Mouse (Mus musculus) embryonic facial prominence, embryonic 10.5 days (tissue): ENCODE measurements at regions not wholly inside any gene's neighbourhood (a gene's known extent, or its start where the extent isn't known, plus 50 kb on each side); places are given as distances from the start of the nearest gene placed in this dataset.

Experiments
- DNase-seq: peaks from one replicate; pipeline ENCODE4 v3.0.0-alpha.2; 2017; ENCODE audit warnings: low spot score
- H3K27ac ChIP-seq: fragments of 300-500 bp; sonication (generic); replicated peaks from 2 replicates; pipeline ENCODE4 v1.5.1; 2016; ENCODE audit warnings: mild to moderate bottlenecking
- H3K27me3 ChIP-seq: fragments of 300-500 bp; sonication (generic); replicated peaks from 2 replicates; pipeline ENCODE4 v1.6.1; 2016; ENCODE audit warnings: low read depth, mild to moderate bottlenecking; ENCODE audit not compliant: poor library complexity, severe bottlenecking
- H3K36me3 ChIP-seq: fragments of 300-500 bp; sonication (generic); replicated peaks from 2 replicates; pipeline ENCODE4 v1.6.1; 2016; ENCODE audit warnings: mild to moderate bottlenecking, moderate library complexity
- H3K4me1 ChIP-seq: fragments of 300-500 bp; sonication (generic); 2 replicates; pipeline ENCODE4 v1.6.1; 2016
- H3K4me3 ChIP-seq: fragments of 300-500 bp; sonication (generic); 2 replicates; pipeline ENCODE4 v1.5.1; 2016; ENCODE audit warnings: mild to moderate bottlenecking, moderate library complexity
- H3K9me3 ChIP-seq: fragments of 300-500 bp; sonication (generic); 2 replicates; pipeline ENCODE4 v1.6.1; 2016; ENCODE audit warnings: mild to moderate bottlenecking
- WGBS: fragments of 180-500 bp; shearing (Covaris S2); methylation state at CpG from one replicate; pipeline ENCODE4 v1.1.7; 2016; 5-methylcytosine and 5-hydroxymethylcytosine counted together

DNA sequence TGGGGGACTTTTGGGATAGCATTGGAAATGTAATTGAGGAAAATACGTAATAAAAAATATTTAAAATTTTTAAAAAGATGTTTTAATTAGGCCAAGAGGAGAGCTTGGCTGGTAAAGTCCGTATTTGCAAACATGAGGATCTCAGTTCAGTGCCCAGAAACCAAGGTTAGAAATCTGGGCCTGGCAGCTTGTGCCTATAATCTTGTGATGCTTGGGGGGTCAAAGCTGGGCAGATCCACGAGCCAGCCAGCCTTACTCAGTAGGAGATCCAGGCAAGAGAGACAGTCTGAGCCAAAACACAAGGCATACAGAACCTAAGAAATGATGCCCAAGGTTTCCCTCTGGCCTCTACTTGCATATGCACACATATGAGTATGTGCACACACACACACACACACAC lies 54.1 kb upstream of the Cxadr start:
- H3K27ac ChIP-seq: no peak overlapping the region
- H3K9me3 ChIP-seq: no peaks in the 10 kb centered on the region
- no peaks in the 10 kb centered on the region for H3K27me3 ChIP-seq
- no peak for DNase-seq
- H3K4me3 ChIP-seq: no peak overlapping the region
- H3K4me1 ChIP-seq: peaks cover 4% of the 10 kb centered on the region
- WGBS: 77% methylated on average over 3 of the region's 3 CpGs
- H3K36me3 ChIP-seq: no peaks in the 10 kb centered on the region

DNA sequence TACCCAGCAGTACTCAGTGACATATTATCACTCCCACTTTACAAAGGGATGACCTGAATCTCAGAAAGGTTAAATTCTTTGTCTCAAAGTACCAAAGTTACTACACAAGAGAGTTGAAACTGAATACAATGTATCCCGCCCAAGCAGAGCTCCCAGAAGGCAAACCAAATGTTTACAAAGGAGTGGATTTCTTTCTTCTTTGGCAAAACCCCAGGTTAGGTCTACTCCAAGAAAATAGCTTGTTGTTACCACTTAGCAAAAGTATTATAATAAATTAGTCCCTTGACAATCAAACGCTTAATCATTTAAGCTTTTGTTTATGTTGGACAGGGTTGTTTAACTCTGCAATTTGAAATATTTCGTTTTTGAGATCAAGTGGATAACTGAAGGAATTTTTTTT lies 58.6 kb upstream of the Cxadr start:
- no peak for DNase-seq
- peaks cover 10% of the 10 kb centered on the region for H3K4me1 ChIP-seq
- H3K4me3 ChIP-seq: no peak overlapping the region
- no peaks in the 10 kb centered on the region for H3K9me3 ChIP-seq
- no peak overlapping the region for H3K27ac ChIP-seq
- 74% methylated on average over 3 of the region's 3 CpGs for WGBS
- H3K36me3 ChIP-seq: no peaks in the 10 kb centered on the region
- H3K27me3 ChIP-seq: no peaks in the 10 kb centered on the region; the same call in 1 of the 2 replicates

DNA sequence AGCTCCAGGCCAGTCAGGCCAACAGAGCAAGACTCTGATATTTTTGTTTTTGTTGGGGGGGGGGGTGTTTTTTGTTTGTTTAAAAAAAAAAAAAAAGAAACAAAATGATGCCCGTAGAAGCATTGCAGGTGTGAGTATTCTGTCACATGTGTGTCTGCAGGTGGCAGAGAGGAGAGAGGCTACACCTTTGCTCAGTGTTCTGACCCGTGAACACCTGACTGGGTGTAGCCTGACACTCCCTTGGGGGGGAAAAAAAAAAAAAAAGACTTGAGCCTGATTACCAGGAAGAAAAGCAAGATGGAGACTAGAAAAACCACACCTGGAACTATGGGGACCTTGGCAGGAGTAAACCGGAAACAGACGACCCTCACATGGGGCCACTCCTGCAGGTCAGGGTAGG lies 61.1 kb upstream of the Cxadr start:
- peaks cover 17% of the 10 kb centered on the region for H3K27me3 ChIP-seq
- H3K36me3 ChIP-seq: no peaks in the 10 kb centered on the region
- DNase-seq: no peak
- WGBS: 82% methylated on average over 4 of the region's 4 CpGs
- no peaks in the 10 kb centered on the region for H3K9me3 ChIP-seq
- H3K4me3 ChIP-seq: no peak overlapping the region
- peaks cover 26% of the 10 kb centered on the region for H3K4me1 ChIP-seq
- no peak overlapping the region for H3K27ac ChIP-seq

DNA sequence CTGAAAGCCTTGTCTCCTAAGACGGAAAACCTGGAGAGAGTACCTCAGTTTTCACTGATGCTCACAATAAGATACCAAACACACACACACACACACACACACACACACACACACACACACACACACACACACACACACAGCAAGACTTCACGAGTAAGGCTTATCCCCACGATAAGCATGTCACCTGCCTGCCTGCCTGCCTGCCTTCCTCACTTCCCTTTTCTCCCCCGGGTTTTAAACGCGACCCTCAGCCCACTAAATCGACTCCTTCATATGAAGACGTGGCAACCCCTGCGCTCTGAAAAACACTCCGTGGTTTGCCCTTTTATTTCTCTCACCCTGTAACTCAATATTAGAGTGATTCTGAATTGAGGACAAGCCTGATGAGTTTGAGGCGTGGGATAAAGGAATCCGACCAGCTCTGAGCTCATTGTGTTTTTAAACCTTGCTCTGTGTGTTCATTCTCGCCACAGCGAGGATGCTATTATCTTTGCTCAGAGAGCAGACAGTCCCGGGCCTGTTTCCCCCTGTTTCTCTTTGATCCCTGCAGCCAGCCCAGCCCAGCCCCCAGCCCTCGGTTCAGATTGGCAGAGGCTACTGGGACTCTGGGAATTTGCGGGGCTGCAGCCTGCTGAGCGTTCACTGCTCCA lies 63.1 kb upstream of the Cxadr start:
- H3K27me3 ChIP-seq: peaks cover 19% of the 10 kb centered on the region
- peak overlapping the region; percentile 55 for H3K4me3 ChIP-seq
- WGBS: under 1% methylated on average over 18 of the region's 18 CpGs
- H3K27ac ChIP-seq: peak overlapping the region; percentile 84
- H3K4me1 ChIP-seq: peaks cover 28% of the 10 kb centered on the region
- H3K9me3 ChIP-seq: no peaks in the 10 kb centered on the region
- DNase-seq: peak; percentile 81
- no peaks in the 10 kb centered on the region for H3K36me3 ChIP-seq

DNA sequence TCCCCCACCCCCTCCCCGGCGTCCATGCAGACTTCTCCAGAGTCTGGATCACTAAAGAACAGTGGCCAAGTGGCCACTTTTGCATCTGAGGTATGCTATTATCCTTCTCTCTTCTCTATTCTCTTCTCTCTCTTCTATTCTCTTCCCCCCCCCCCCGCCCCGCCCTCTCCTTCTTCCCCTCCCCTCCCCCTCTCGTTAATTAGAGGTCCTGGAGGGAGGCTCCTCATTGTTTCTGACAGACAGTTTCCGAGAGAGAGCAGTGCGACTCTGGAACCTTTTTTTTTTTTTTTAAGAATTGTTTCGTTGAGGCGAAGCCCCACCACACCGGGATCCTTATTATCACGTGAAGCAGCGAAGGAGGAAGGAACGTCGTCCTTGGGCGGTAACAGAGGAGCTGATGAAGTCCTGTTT lies 63.6 kb upstream of the Cxadr start:
- Histone ChIP-seq H3K9me3 (no peaks in the 10 kb centered on the region), H3K27ac (peak overlapping the region; percentile 84), H3K4me3 (peak overlapping the region; percentile 55), H3K4me1 (peaks cover 28% of the 10 kb centered on the region), H3K36me3 (no peaks in the 10 kb centered on the region), H3K27me3 (peaks cover 19% of the 10 kb centered on the region)
- DNase-seq: peak; percentile 57
- WGBS: 2% methylated on average over 13 of the region's 15 CpGs

DNA sequence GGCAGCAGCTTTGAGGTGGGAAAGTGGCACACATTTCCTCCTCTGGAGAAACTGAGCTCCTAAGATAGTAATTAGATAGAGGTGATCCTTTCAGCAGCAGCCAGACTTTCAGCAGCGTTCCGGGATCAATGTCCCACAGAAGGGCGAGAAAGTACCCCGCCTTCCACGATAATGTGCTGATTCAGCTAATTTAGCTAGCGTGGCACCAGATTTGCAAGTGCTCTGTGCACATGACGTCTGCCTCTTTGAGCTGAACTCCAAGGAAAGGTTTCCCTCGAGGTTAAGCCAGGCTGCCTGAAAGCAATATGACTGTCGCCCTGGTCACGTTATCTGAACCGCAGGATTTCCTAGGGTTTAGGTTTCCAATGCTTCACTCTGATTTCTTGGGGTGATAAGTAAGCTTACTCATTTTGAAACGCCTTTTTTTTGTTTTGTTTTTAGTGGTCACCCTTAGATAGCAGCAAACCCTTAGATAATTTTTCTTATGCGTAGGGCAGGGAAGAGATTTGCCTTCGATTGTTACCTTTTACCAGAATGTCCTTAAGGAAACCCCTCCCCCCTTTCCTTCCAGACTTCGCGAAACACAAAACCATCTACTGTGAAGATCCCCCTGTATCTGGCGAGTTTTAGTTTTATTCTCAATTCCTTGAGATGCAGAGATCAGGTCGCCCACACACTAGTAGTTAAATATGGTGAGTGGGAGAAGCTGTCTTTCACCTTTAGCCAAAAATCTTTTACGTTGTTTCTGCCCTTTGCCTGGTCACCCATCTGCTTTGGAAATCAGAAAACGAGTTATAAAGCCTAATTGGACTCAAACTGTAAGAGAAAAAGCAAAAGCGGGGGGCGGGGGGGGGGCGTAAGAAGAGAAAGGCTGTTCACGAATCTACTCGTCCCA lies 64.3 kb upstream of the Cxadr start:
- Histone ChIP-seq H3K27ac (peak overlapping the region; percentile 84), H3K36me3 (no peaks in the 10 kb centered on the region), H3K4me1 (peaks cover 28% of the 10 kb centered on the region), H3K9me3 (no peaks in the 10 kb centered on the region), H3K4me3 (peak overlapping the region; percentile 55), H3K27me3 (peaks cover 19% of the 10 kb centered on the region)
- WGBS: 6% methylated on average over 25 of the region's 25 CpGs
- peak; percentile 55 for DNase-seq

DNA sequence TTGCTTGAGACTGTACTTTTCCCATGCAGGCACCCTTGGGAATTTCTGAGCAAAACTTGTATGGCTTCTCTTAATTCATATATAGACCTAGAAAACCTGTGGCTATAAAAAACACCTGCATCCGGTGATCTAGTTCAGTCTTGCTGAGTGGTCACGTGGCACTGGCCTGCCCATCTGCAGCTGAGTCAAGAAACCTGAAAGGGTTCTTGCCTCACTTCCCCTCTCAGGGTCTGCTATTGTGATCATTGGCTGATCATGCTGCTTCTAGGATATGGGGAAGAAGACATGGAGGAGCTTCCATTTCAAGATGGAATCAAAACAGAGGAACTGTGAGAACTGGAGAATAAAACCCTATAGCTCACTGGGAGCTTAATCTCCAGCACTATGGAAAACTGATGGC lies 69.1 kb upstream of the Cxadr start:
- DNase-seq: no peak
- 80% methylated on average over 2 of the region's 2 CpGs for WGBS
- H3K4me1 ChIP-seq: peaks cover 13% of the 10 kb centered on the region
- peaks cover 6% of the 10 kb centered on the region; the same call in 1 of the 2 replicates for H3K9me3 ChIP-seq
- no peak overlapping the region for H3K27ac ChIP-seq
- H3K36me3 ChIP-seq: no peaks in the 10 kb centered on the region
- H3K4me3 ChIP-seq: no peak overlapping the region
- H3K27me3 ChIP-seq: peaks cover 19% of the 10 kb centered on the region

DNA sequence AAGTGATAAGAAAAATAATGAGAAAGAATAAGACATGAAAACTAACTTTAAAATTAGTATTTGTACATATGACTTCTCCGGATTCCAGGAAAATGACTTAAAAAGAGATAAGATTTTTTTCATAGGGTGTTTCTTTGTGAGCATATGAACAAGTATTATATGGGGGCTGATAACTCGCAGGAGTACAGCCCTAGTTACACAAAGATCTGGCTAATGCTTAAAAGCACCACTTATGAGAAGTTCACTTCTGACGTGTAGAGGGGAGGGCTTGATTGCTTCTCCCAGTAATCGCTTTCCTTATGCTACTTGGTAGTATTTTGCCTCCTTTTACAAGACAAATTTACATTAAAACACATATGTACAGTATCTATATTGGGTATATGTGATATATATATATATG lies 72.3 kb upstream of the Cxadr start:
- DNase-seq: no peak
- Histone ChIP-seq H3K9me3 (peaks cover 6% of the 10 kb centered on the region; the same call in 1 of the 2 replicates), H3K36me3 (no peaks in the 10 kb centered on the region), H3K4me3 (no peak overlapping the region), H3K4me1 (no peaks in the 10 kb centered on the region), H3K27me3 (no peaks in the 10 kb centered on the region), H3K27ac (no peak overlapping the region)
- WGBS: 91% methylated on average over 4 of the region's 4 CpGs

DNA sequence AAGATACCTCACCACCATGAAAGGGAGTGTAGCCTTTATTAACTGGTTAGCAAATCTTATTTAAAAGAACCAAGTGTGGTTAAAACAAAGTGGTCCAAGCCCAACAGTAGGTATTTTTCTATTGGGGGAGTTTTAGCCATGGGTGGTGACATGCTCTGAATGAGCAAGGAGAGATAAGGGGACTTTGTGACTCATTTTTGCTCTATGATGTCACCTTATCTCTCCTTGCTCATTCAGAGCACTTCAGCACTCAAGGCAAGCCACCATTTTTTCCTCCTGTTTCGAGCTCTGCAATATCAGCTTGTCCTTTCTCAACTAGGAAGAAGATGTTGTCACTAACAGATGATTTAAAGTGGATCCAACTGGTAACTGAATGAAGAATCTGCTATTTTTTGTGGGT lies 78.9 kb upstream of the Cxadr start:
- DNase-seq: no peak
- Histone ChIP-seq H3K36me3 (no peaks in the 10 kb centered on the region), H3K27me3 (no peaks in the 10 kb centered on the region), H3K4me1 (peaks cover 7% of the 10 kb centered on the region), H3K9me3 (no peaks in the 10 kb centered on the region), H3K4me3 (no peak overlapping the region), H3K27ac (no peak overlapping the region)
- 67% methylated on average over 1 of the region's 1 CpGs for WGBS

DNA sequence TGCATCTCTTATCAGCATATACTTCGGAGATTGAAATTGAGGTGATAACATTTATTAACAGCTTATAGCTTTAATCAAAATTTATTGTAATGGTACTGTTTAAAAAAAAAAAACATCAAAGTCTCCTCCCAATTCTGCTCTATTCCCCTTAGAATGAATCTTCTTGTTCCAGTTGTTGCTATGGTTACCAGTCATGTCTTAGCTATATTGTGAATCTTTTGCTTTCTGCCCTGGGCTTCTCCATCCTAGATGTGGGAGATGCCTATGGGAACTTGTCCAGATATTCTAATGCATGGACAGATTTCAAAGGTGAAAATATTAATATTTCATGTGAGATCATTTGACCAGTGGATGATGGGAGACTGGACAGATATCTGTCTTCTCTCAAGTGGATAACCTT lies 79.5 kb upstream of the Cxadr start:
- no peak for DNase-seq
- H3K4me1 ChIP-seq: peaks cover 12% of the 10 kb centered on the region
- WGBS: 93% methylated on average over 1 of the region's 1 CpGs

DNA sequence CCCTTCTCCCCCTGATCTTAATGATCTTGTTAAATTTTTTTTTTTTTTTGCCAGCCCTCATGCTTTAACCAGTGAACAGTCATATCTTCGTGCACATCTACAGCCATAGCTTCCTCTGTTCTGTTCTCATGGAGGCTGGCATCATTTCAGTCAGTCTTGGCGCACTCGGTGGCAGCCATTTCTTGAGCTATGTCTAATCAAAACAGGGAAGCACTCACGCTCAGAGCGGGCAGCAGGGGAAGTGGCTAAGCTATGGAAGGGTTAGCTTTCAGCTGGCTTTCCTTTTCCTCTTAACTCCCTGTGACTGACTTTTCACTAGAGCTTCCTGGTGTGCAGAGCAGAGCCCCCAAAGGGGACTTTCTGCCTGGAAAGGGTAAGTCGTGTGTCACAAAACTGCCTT lies 83.7 kb upstream of the Cxadr start:
- WGBS: 45% methylated on average over 6 of the region's 6 CpGs
- Histone ChIP-seq H3K27ac (no peak overlapping the region), H3K4me1 (peaks cover 12% of the 10 kb centered on the region), H3K9me3 (no peaks in the 10 kb centered on the region), H3K36me3 (no peaks in the 10 kb centered on the region), H3K4me3 (no peak overlapping the region), H3K27me3 (no peaks in the 10 kb centered on the region)
- DNase-seq: peak; percentile 21

More for the DNA sequence above, 79.5 kb upstream of the Cxadr start:
- no peaks in the 10 kb centered on the region for H3K27me3 ChIP-seq
- H3K9me3 ChIP-seq: no peaks in the 10 kb centered on the region
- H3K4me3 ChIP-seq: no peak overlapping the region
- no peak overlapping the region for H3K27ac ChIP-seq
- no peaks in the 10 kb centered on the region for H3K36me3 ChIP-seq

DNA sequence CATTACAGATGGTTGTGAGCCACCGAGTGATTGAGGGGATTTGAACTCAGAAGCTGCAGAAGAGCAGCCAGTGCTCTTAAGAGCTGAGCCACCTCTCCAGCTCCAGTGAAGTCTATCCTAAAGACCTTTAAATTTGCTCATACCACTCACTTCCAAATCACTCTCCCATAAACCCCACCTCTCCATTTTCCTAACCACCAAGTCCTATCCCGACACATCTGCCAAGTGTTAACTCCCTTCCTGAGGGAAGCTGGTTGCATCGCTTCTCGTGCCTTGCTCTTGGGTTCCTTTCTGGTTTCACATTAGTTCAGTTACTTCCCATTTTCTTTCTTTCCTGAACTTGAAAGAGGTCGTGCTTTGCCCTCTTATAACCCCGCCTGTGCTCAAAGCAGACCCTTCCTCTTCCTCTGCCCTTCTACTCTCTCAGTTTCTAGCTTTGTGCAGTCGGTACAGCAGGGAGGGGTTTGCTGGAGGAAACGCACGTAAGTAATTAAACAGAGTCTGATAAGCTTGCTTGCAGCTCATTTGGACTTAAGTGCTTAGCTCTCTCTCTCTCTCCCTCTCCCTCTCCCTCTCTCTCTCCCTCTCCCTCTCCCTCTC lies 84.4 kb upstream of the Cxadr start:
- H3K27ac ChIP-seq: no peak overlapping the region
- H3K4me3 ChIP-seq: no peak overlapping the region
- H3K4me1 ChIP-seq: peaks cover 12% of the 10 kb centered on the region
- H3K36me3 ChIP-seq: no peaks in the 10 kb centered on the region
- H3K9me3 ChIP-seq: no peaks in the 10 kb centered on the region
- no peaks in the 10 kb centered on the region for H3K27me3 ChIP-seq
- DNase-seq: no peak
- 40% methylated on average over 9 of the region's 9 CpGs for whole genome bisulfite sequencing

DNA sequence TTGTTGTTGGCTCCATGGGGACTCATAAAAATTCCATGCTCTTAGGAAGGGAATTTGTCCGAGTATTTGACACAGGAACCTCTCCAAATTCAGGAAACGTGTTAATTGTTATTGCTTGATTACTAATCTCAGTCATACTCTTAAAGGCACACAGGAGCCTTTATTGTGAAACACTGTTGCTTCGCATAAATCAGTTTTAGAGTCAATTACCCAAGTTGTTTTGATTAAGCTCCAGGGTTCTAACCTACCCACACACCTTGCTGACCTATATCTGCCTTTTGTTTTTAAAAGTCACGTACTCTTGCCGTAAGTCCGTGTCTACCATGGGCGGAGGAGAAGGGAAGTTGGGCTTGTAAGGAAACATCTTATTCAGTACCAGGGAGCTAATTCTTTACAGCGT lies 89.6 kb upstream of the Cxadr start:
- H3K27me3 ChIP-seq: no peaks in the 10 kb centered on the region
- 78% methylated on average over 8 of the region's 8 CpGs for WGBS
- H3K4me1 ChIP-seq: no peaks in the 10 kb centered on the region
- H3K27ac ChIP-seq: no peak overlapping the region
- no peaks in the 10 kb centered on the region for H3K9me3 ChIP-seq
- DNase-seq: no peak
- H3K4me3 ChIP-seq: no peak overlapping the region
- no peaks in the 10 kb centered on the region for H3K36me3 ChIP-seq
